Mouse (Mus musculus) kidney, postnatal 36 days (tissue): ENCODE data around the gene Gtpbp1.

ENCODE experiments used
- DNase-seq, 2 experiments: peaks; one replicate each; pipeline ENCODE4 v3.0.0; 2021 to 2022; ENCODE audit warnings: mixed read lengths in 2 of 2

Gene Gtpbp1

GRCm38 (mm10) chr15:79727840-79728239, 37.2 kb downstream of the Gtpbp1 start:
- DNase-seq, result no peak

- DNase-seq, result no peak
These were observed 37.7 kb downstream of the Gtpbp1 start for GRCm38 (mm10) chr15:79728311-79728710.

GRCm38 (mm10) chr15:79728731-79729388, 38.2 kb downstream of the Gtpbp1 start:
- DNase-seq, result no peak

DNA sequence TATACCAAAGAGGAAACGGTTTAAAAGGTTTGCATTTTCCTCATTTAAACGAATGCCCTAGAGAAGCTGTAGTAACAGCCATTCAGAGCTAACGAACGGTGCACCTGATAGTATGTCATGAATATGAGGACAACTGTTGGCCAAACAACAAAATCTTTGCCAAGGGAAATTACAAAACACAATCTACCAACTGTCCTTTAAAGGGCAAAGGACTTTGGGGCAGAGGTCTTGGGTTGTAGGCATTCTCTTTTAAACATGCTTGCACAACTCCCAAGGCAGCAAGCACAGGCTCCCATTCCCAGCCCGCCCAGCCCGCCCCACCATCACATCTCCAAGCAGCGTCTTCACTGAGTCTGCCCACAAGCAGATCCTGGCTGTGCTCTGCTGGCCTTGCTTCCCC, 40.9 kb downstream of the Gtpbp1 start:
- DNase-seq, result no peak

GRCm38 (mm10) chr15:79733192-79733591, 42.5 kb downstream of the Gtpbp1 start:
- no peak for DNase-seq

DNA sequence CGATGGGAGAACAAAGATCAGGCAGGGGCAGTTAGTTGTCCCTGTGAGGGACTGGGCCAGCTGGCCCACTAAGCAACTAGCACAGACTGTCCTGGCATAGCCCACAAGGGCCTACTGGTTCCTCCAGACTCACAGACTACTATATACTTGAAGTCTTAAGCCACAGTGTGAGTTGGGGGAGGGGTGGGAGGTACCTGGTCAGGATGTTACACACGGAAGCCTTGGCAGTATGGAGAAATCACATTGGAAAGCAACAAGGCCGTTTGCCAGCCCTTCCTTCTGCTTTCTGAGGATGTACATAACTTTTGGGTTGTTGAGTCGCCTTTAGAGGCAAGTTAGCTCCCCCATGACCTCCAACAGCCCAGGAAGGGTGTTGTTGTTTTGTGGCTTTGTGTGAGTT, 43.0 kb downstream of the Gtpbp1 start:
- no peak for DNase-seq

DNA sequence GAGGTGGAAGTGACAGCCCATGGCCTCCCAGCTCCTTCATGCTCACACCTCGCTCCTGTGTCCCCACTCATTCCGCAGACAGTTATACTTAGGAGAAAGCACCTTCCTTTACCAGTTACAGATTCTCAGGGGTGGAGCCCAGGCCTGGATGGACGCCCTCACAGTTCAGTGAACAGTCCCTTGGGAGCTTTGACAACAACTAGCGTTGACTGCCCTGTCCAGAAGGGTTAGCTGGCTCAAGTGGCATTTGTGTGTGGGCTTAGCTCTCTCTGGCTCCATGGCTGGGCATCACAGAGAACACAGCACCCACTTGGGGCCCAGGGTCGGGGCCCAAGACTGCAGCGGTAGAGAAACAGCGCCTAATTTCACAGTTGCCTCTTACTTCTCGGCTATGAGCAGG, 43.7 kb downstream of the Gtpbp1 start:
- no peak for DNase-seq

DNA sequence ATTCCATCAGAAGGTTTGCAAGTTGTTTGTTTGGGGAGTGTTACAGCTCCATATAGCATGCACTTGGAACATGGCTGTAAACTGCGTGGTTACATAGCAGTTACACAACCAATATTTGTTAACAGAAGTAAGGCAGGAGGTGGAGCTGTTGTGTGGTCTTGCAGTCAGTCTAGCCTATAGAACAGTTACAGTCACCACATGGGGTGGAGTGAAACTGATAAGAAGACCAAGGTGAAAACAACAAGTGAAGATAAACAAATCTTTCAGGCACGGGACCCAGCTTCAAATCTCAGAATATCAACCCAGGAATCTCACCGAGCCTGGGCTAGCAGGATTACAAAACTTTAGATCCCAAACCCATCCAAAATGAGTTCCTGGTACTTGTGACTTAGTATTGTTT, 50.1 kb downstream of the Gtpbp1 start:
- no peak for DNase-seq

- peak in 1 of 2 experiments; percentile 23 for DNase-seq
These were observed 50.7 kb downstream of the Gtpbp1 start for GRCm38 (mm10) chr15:79741173-79741858.

DNA sequence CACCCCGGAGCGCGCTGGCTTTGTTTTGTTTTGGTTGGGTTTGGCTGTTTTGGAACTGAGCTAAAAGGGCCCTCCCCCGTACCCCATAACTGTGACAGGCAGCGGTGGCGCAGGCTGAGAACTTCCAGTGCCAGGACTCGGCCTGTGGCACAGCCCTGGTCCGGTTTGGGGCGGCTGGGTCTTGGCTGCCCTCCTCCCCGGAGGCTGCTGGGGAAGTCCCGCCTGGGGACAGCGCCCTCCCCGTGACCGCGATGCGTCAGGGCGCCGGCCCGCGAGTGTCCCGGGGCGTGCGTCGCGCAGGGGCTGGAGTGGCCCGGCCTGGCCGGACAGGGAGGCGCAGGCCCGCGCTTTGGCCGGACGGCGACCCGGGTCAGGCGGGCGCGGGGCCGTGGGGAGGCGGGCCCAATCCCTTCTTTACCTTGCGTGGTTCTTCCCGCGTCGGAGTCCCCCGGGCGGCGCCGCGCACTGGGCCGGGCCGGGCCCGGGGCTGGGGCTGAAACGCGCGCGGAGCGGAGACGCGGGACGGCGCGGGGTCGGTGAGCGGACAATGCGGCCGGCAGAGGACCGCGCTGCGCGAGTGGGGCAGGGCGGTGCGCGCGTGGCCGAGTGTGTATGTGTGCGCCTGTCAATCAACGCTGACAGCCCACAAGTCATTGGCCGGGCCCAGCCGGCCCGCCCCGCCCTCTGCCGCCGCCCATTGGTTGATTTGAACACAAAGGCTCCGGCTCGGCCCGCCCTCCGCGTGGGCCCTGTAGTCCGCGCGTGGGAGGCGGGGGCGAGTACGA, 51.5 kb downstream of the Gtpbp1 start, which contains the start of gene Sun2:
Sun2 (minus strand) TSS at position 616 of the 785 bp plus-strand sequence.
- DNase-seq, result peak; percentile 95 to 97

- no peak for DNase-seq
These were observed 52.0 kb downstream of the Gtpbp1 start for GRCm38 (mm10) chr15:79742706-79743023.

- no peak for DNase-seq
These were observed 53.4 kb downstream of the Gtpbp1 start for GRCm38 (mm10) chr15:79744001-79744400.

DNA sequence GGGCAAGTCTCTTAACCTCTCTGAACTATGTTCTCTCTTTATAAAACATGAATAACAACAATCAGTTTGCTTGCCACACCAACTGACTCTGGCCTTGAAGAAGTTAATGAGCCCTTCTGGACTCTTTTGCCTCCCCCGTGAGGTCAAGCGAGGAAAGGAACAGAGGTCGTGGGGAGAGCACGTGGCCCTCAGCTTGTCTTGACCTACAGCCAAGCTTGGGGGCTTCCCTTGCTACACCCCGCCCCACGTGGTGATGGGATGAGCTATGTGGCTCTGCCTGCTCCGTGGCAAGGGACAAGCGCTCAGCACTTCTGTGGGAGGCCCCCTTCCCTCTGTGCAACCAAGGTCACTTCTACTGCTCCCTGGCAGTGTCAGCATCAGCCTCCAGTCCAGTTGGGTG, 54.1 kb downstream of the Gtpbp1 start:
- peak; percentile 56 to 60 for DNase-seq

GRCm38 (mm10) chr15:79745312-79745711, 54.7 kb downstream of the Gtpbp1 start:
- DNase-seq, result peak; percentile 60 to 75

DNA sequence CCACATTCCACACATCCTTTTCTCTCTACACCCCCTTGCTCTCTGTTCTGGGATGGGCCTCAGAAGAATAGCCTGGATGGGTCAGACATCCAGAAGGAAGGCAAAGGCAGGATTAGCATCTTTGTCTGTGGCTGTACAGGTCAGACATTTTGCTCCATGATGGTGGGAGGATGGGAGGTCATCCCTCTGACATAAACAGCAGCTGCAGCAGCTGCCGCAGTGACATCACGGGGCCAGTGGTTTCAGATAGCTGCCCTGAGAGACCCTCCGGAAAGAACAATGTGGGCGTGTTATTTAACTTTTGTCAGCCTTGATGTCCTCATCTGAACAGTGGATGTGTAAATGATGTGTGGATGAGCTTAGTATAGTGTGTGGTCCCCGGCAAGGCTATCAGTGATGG, 55.2 kb downstream of the Gtpbp1 start:
- DNase-seq, result no peak

GRCm38 (mm10) chr15:79747998-79748397, 57.4 kb downstream of the Gtpbp1 start:
- peak in 1 of 2 experiments; percentile 62 for DNase-seq

DNA sequence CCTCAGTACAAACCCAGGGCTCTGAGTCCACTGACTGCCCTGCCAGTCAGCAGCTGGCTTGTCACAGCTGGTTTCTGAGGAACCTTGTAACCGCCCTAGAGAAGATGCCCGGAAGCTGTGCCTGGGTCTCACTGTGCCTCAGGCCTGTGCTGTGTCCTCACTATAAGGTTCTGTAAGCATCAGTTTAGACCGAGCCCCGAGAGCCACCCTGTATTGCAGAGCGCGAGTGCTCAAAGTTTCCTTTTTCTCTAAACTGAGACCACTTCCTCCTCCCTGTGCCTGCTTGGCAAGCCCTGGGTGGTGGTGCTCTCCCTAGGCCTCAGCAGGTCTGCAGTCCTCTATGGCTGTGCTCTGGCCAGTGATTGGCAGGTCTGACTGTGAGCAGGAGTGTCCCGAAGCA, 58.5 kb downstream of the Gtpbp1 start:
- DNase-seq, result no peak

DNA sequence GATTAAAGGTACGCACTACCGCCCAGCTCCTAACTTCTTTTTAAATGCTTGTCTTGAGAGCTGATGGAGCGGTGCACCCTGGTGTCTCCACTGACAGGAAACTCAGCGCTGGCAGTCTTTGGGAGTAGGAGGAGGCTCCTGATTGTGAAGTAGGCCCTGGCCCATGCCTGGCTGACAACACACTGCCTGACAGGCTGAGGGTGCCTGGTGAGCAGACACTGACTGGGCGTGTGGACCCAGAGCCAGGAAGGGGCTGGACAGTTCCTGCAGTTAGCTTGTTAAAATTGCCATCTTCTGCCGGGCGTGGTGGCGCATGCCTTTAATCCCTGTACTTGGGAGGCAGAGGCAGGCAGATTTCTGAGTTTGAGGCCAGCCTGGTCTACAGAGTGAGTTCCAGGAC, 59.6 kb downstream of the Gtpbp1 start:
- DNase-seq, result no peak

DNA sequence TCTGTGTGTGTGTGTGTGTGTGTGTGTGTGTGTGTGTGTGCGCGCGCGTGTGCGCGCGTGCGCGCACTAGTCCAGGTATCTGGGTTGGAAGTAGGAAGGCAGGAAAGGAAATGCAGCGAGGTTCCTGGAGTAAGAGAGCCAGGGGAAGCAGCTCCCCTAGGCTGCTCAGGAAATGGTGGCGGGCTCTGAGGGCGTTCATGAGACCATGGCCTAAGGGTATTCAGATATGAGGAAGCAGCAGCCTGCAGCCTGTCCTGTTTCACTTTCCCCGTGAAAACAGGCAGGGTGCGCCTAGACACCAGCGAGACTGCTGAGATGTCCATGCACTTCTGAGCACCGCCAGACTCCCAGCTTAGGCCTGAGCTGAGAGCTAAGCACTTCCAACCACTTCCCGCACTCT, 61.1 kb downstream of the Gtpbp1 start:
- DNase-seq, result no peak

- DNase-seq, result peak; percentile 62 to 82
These were observed 62.2 kb downstream of the Gtpbp1 start for GRCm38 (mm10) chr15:79752742-79753419.

DNA sequence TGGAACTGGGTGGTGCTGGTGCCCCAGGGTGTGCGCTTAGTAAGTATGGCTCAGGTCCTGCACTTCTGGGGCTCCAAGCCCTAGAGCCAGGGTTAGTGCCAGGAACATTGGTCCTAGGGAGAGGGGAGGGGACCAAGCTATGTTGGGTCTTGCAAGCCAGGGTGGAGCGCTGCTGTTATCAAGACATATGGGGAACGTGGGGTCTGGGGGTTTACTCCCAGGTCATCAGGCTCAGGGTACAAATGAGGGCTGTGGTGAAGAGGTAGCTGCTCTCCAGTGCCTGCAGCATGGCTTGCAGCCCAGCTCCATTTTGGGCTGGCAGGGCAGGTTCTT, 62.7 kb downstream of the Gtpbp1 start:
- no peak for DNase-seq

DNA sequence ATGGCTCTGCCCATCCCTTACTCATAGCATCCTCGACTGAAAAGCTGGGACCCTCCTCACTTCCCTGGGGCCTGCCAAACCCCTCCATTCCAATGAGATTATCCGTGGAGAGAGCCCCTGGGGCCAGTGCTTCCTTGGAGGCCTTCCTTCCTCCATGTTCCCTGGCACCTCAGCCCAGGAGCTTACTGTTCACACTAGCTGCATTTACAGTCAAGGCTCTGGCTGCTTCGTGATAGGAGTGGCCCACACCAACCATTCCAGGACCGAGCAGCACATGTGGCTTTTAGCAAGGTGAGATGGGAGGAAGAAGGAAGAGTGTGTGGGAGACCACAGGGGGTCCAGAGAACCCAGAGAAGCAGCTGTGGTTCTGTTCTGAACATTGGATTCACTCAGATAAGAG, 63.2 kb downstream of the Gtpbp1 start:
- no peak for DNase-seq

GRCm38 (mm10) chr15:79755176-79755575, 64.5 kb downstream of the Gtpbp1 start:
- no peak for DNase-seq
